Mouse (Mus musculus): ENCODE data around the gene Mmp28.
A peak's percentile ranks its signal among the peaks of the same experiment; 100 is the strongest.

Mmp28 gene

GRCm38 (mm10) chr11:83409087-83409754, 53.6 kb downstream of the Mmp28 start, which contains the start of gene Rasl10b:
TSS of gene Rasl10b (plus strand) at chr11:83409137.
- DNase-seq (ENCODE audit: low read depth, low spot score), result peak; percentile 46

GRCm38 (mm10) chr11:83408242-83408641, 54.6 kb downstream of the Mmp28 start:
- no peak for DNase-seq (ENCODE audit: low read depth, low spot score)

GRCm38 (mm10) chr11:83406391-83406790, 56.5 kb downstream of the Mmp28 start:
- DNase-seq (ENCODE audit: low read depth, low spot score), result no peak

- no peak for DNase-seq (ENCODE audit: low read depth, low spot score)
Observed at GRCm38 (mm10) chr11:83403787-83404186, 59.1 kb downstream of the Mmp28 start.

GRCm38 (mm10) chr11:83398724-83399123, 64.1 kb downstream of the Mmp28 start:
- no peak for DNase-seq (ENCODE audit: low read depth, low spot score)

GRCm38 (mm10) chr11:83397626-83398025, 65.2 kb downstream of the Mmp28 start:
- no peak for DNase-seq (ENCODE audit: low read depth, low spot score)

- peak; percentile 17 for DNase-seq (ENCODE audit: low read depth, low spot score)
Observed at GRCm38 (mm10) chr11:83394802-83395439, 68.0 kb downstream of the Mmp28 start.

- no peak for DNase-seq (ENCODE audit: low read depth, low spot score)
Observed at GRCm38 (mm10) chr11:83393062-83393461, 69.8 kb downstream of the Mmp28 start.

Data from ZHBTc4 (cell line).